Mouse (Mus musculus): ENCODE results near the gene Hsd3b7. TPM values are rescaled to one million over a fixed set of nuclear protein-coding genes. Genes with fewer than 3 reads are reported as not detected.

Hsd3b7 gene
- polyA plus RNA-seq, 1 experiment from 2014 or later = 9.6 TPM

- H3K36me3 ChIP-seq = peaks cover 88% of the 10 kb centered on the region
- H3K9ac ChIP-seq = no peak overlapping the region
- H3K4me2 ChIP-seq = no peak overlapping the region
- H3K27me3 ChIP-seq = no peaks in the 10 kb centered on the region
- H3K27ac ChIP-seq = no peak overlapping the region
- no peaks in the 10 kb centered on the region for H3K9me3 ChIP-seq
- WGBS = 83% methylated on average over 4 of the region's 4 CpGs
- H3K4me3 ChIP-seq = no peak overlapping the region
- ATAC-seq (ENCODE audit: low FRiP score) = no peak
- peaks cover 6% of the 10 kb centered on the region; the same call in 1 of the 2 replicates for H3K4me1 ChIP-seq (replicated peaks)
Measured at GRCm38 (mm10) chr7:127811240-127811639, 10.8 kb downstream of the Hsd3b7 start.

- no peak for ATAC-seq (ENCODE audit: low FRiP score)
- no peak overlapping the region for H3K9ac ChIP-seq
- H3K27ac ChIP-seq = no peak overlapping the region
- H3K9me3 ChIP-seq = no peaks in the 10 kb centered on the region
- H3K4me2 ChIP-seq = no peak overlapping the region
- H3K4me1 ChIP-seq (replicated peaks) = peaks cover 10% of the 10 kb centered on the region; the same call in 1 of the 2 replicates
- no peak overlapping the region for H3K4me3 ChIP-seq
- peaks cover 79% of the 10 kb centered on the region for H3K36me3 ChIP-seq
- WGBS = 90% methylated on average over 3 of the region's 3 CpGs
- no peaks in the 10 kb centered on the region for H3K27me3 ChIP-seq
Measured at GRCm38 (mm10) chr7:127812292-127812691, 11.9 kb downstream of the Hsd3b7 start.

GRCm38 (mm10) chr7:127813821-127814220, 13.4 kb downstream of the Hsd3b7 start:
- WGBS = 89% methylated on average over 4 of the region's 4 CpGs
- no peak overlapping the region for H3K9ac ChIP-seq
- no peak overlapping the region for H3K4me3 ChIP-seq
- ATAC-seq (ENCODE audit: low FRiP score) = no peak
- H3K4me1 ChIP-seq (replicated peaks) = peaks cover 10% of the 10 kb centered on the region; the same call in 1 of the 2 replicates
- H3K36me3 ChIP-seq = peaks cover 76% of the 10 kb centered on the region
- H3K27ac ChIP-seq = no peak overlapping the region
- no peaks in the 10 kb centered on the region for H3K9me3 ChIP-seq
- H3K27me3 ChIP-seq = no peaks in the 10 kb centered on the region
- H3K4me2 ChIP-seq = no peak overlapping the region

- WGBS = 86% methylated on average over 19 of the region's 19 CpGs
- H3K36me3 ChIP-seq = peaks cover 71% of the 10 kb centered on the region
- no peak for ATAC-seq (ENCODE audit: low FRiP score)
Measured at GRCm38 (mm10) chr7:127814241-127814921, 14.0 kb downstream of the Hsd3b7 start.

GRCm38 (mm10) chr7:127815116-127815665, 14.8 kb downstream of the Hsd3b7 start:
- WGBS = 93% methylated on average over 15 of the region's 15 CpGs

More at GRCm38 (mm10) chr7:127814241-127814921, 14.0 kb downstream of the Hsd3b7 start:
- Histone ChIP-seq H3K4me1 (replicated peaks) (peaks cover 10% of the 10 kb centered on the region; the same call in 1 of the 2 replicates), H3K4me2 (no peak overlapping the region), H3K27me3 (no peaks in the 10 kb centered on the region), H3K4me3 (no peak overlapping the region), H3K9me3 (no peaks in the 10 kb centered on the region), H3K9ac (no peak overlapping the region), H3K27ac (no peak overlapping the region)

GRCm38 (mm10) chr7:127815954-127816821, 15.8 kb downstream of the Hsd3b7 start:
- Histone ChIP-seq H3K36me3 (peaks cover 52% of the 10 kb centered on the region), H3K27ac (no peak overlapping the region), H3K4me2 (no peak overlapping the region), H3K27me3 (no peaks in the 10 kb centered on the region), H3K9me3 (no peaks in the 10 kb centered on the region), H3K4me1 (replicated peaks) (peaks cover 15% of the 10 kb centered on the region), H3K4me3 (no peak overlapping the region), H3K9ac (peak overlapping the region; percentile 43)
- WGBS = 68% methylated on average over 15 of the region's 15 CpGs
- no peak for ATAC-seq (ENCODE audit: low FRiP score)

More at GRCm38 (mm10) chr7:127815116-127815665, 14.8 kb downstream of the Hsd3b7 start:
- H3K36me3 ChIP-seq = peaks cover 62% of the 10 kb centered on the region
- no peaks in the 10 kb centered on the region for H3K27me3 ChIP-seq
- no peaks in the 10 kb centered on the region for H3K9me3 ChIP-seq
- ATAC-seq (ENCODE audit: low FRiP score) = no peak
- no peak overlapping the region; the same call in 1 of the 2 replicates for H3K9ac ChIP-seq
- H3K4me1 ChIP-seq (replicated peaks) = peaks cover 10% of the 10 kb centered on the region; the same call in 1 of the 2 replicates
- H3K27ac ChIP-seq = no peak overlapping the region
- H3K4me2 ChIP-seq = no peak overlapping the region
- H3K4me3 ChIP-seq = no peak overlapping the region

- H3K9ac ChIP-seq = no peak overlapping the region
- peaks cover 24% of the 10 kb centered on the region for H3K4me1 ChIP-seq (replicated peaks)
- no peak overlapping the region for H3K4me2 ChIP-seq
- peaks cover 46% of the 10 kb centered on the region for H3K36me3 ChIP-seq
- no peak overlapping the region for H3K27ac ChIP-seq
- no peaks in the 10 kb centered on the region for H3K9me3 ChIP-seq
- no peak overlapping the region for H3K4me3 ChIP-seq
- no peak for ATAC-seq (ENCODE audit: low FRiP score)
- WGBS = 80% methylated on average over 7 of the region's 7 CpGs
- no peaks in the 10 kb centered on the region for H3K27me3 ChIP-seq
Measured at GRCm38 (mm10) chr7:127817053-127817452, 16.6 kb downstream of the Hsd3b7 start.

- Histone ChIP-seq H3K9ac (no peak overlapping the region), H3K4me3 (no peak overlapping the region), H3K4me2 (no peak overlapping the region), H3K27ac (no peak overlapping the region), H3K36me3 (peaks cover 38% of the 10 kb centered on the region), H3K4me1 (replicated peaks) (peaks cover 31% of the 10 kb centered on the region), H3K9me3 (no peaks in the 10 kb centered on the region), H3K27me3 (no peaks in the 10 kb centered on the region)
- ATAC-seq (ENCODE audit: low FRiP score) = no peak
- 96% methylated on average over 5 of the region's 5 CpGs for whole genome bisulfite sequencing
Measured at GRCm38 (mm10) chr7:127817776-127818175, 17.4 kb downstream of the Hsd3b7 start.

GRCm38 (mm10) chr7:127820836-127821509, 20.6 kb downstream of the Hsd3b7 start:
- no peak overlapping the region; the same call in 1 of the 2 replicates for H3K9ac ChIP-seq
- H3K4me2 ChIP-seq = no peak overlapping the region
- peak overlapping the region; percentile 44; the same call in 1 of the 2 replicates for H3K27ac ChIP-seq
- ATAC-seq (ENCODE audit: low FRiP score) = no peak
- peaks cover 12% of the 10 kb centered on the region for H3K36me3 ChIP-seq
- WGBS = 71% methylated on average over 13 of the region's 13 CpGs
- H3K9me3 ChIP-seq = no peaks in the 10 kb centered on the region
- no peaks in the 10 kb centered on the region for H3K27me3 ChIP-seq
- H3K4me3 ChIP-seq = no peak overlapping the region
- H3K4me1 ChIP-seq (replicated peaks) = peaks cover 49% of the 10 kb centered on the region

- peak overlapping the region; percentile 80; the same call in 1 of the 2 replicates for H3K4me2 ChIP-seq
- H3K9ac ChIP-seq = no peak overlapping the region
- H3K36me3 ChIP-seq = peaks cover 10% of the 10 kb centered on the region
- H3K4me1 ChIP-seq (replicated peaks) = peaks cover 43% of the 10 kb centered on the region
- H3K27me3 ChIP-seq = no peaks in the 10 kb centered on the region
- ATAC-seq (ENCODE audit: low FRiP score) = no peak
- 90% methylated on average over 3 of the region's 3 CpGs for WGBS
- peak overlapping the region; percentile 72; the same call in 1 of the 2 replicates for H3K4me3 ChIP-seq
- H3K9me3 ChIP-seq = no peaks in the 10 kb centered on the region
- H3K27ac ChIP-seq = 0 out of 2 replicates have a peak overlapping the region, but pooled peaks have one; percentile 24
Measured at GRCm38 (mm10) chr7:127822494-127822893, 22.1 kb downstream of the Hsd3b7 start.

- Histone ChIP-seq H3K27me3 (no peaks in the 10 kb centered on the region), H3K9me3 (no peaks in the 10 kb centered on the region), H3K4me3 (peak overlapping the region; percentile 72), H3K4me2 (peak overlapping the region; percentile 80), H3K27ac (peak overlapping the region; percentile 92), H3K36me3 (0 out of 2 replicates have a peak, but pooled peaks cover 1% of the 10 kb centered on the region), H3K9ac (peak overlapping the region; percentile 91), H3K4me1 (replicated peaks) (peaks cover 43% of the 10 kb centered on the region)
- peak; percentile 21 for ATAC-seq (ENCODE audit: low FRiP score)
- 62% methylated on average over 11 of the region's 11 CpGs for WGBS
Measured at GRCm38 (mm10) chr7:127823236-127824171, 23.1 kb downstream of the Hsd3b7 start.
